Mouse (Mus musculus) cerebellum, adult 2 months (tissue): ENCODE results near the gene Tedc1.

Experiments
- CTCF ChIP-seq: fragments of 200-500 bp; IDR thresholded peaks from 2 replicates; pipeline ENCODE4 v1.5.1; 2011; ENCODE audit warnings: low read depth, mild to moderate bottlenecking, control low read depth, low read length, moderate library complexity, borderline replicate concordance; ENCODE audit not compliant: insufficient read depth
- POLR2A ChIP-seq: fragments of 200-500 bp; IDR thresholded peaks from 2 replicates; pipeline ENCODE4 v1.6.1; 2011; ENCODE audit warnings: low read length, control low read depth, borderline replicate concordance; ENCODE audit not compliant: insufficient read depth

- TF ChIP-seq POLR2A (no peak), CTCF (no peak)
Observed at GRCm38 (mm10) chr12:113210586-113211378, 54.6 kb downstream of the Tedc1 start.
